Mouse (Mus musculus): ENCODE data around the gene Lhfp. TPM values are rescaled to one million over a fixed set of nuclear protein-coding genes. Genes with fewer than 3 reads are reported as not detected.

Lhfp gene
- polyA plus RNA-seq, 1 experiment from 2014 or later = 50.7 TPM

DNA sequence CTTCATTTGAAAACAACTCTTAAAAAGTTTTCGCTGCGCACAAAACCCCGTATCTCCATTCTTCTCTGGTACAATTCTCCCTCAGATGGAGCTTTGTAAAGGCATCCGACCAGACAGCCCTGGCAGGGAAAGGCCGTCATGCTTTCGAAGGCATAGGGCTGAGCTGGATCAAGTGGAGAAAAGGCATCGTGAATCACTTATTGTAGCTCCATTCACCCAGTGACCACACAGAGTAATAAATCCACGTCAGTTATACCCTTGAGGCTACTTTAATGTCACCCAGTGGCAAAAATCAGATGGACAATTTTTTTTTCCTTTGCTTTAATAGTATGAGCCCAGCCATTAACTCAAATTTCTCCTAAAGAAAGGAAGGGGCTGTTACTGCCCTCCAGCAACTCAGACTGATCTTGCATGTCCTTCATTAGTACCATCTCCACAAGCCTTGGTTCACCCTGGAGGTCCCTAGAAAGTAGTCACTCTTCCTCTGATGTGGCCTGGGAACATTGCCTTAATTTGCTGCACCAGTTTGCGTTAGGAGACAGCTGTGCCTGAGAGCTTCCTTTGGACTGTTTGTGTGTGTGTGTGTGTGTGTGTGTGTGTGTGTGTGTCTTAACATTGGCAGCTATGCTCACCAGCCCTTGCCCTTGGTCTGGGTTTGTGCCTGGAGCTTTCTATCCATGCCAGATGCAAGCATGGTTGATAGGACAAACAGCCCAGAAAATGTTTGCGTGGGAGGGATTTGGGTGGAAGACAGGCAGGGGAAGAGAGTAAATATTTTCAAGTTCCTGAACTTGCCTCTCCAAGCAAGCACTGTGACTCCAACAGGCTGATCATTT is 169.6 kb downstream of the Lhfp start:
- no peaks in the 10 kb centered on the region for H3K9me3 ChIP-seq
- no peak overlapping the region for H3K4me3 ChIP-seq
- WGBS = 22% methylated on average over 10 of the region's 10 CpGs
- H3K27me3 ChIP-seq (replicated peaks) = no peaks in the 10 kb centered on the region
- no peak overlapping the region for H3K27ac ChIP-seq
- ATAC-seq (ENCODE audit: low FRiP score, low read depth) = peak; percentile 57; the same call in 1 of the 2 replicates
- no peaks in the 10 kb centered on the region for H3K36me3 ChIP-seq
- peaks cover 31% of the 10 kb centered on the region for H3K4me1 ChIP-seq
- no peak overlapping the region for H3K9ac ChIP-seq
- no peak overlapping the region for H3K4me2 ChIP-seq (replicated peaks)

GRCm38 (mm10) chr3:53212599-53212998 is 171.3 kb downstream of the Lhfp start:
- Histone ChIP-seq H3K4me2 (replicated peaks) (no peak overlapping the region), H3K27ac (no peak overlapping the region), H3K9ac (no peak overlapping the region), H3K4me3 (no peak overlapping the region), H3K4me1 (peaks cover 17% of the 10 kb centered on the region), H3K9me3 (no peaks in the 10 kb centered on the region), H3K36me3 (no peaks in the 10 kb centered on the region), H3K27me3 (replicated peaks) (no peaks in the 10 kb centered on the region)
- ATAC-seq (ENCODE audit: low FRiP score, low read depth) = no peak
- WGBS = 97% methylated on average over 2 of the region's 2 CpGs

GRCm38 (mm10) chr3:53213346-53213745 is 172.0 kb downstream of the Lhfp start:
- no peaks in the 10 kb centered on the region for H3K9me3 ChIP-seq
- no peak overlapping the region for H3K27ac ChIP-seq
- no peak overlapping the region for H3K4me2 ChIP-seq (replicated peaks)
- H3K36me3 ChIP-seq = no peaks in the 10 kb centered on the region
- 85% methylated on average over 3 of the region's 3 CpGs for WGBS
- no peaks in the 10 kb centered on the region for H3K27me3 ChIP-seq (replicated peaks)
- peaks cover 17% of the 10 kb centered on the region for H3K4me1 ChIP-seq
- H3K9ac ChIP-seq = no peak overlapping the region
- no peak overlapping the region for H3K4me3 ChIP-seq
- no peak for ATAC-seq (ENCODE audit: low FRiP score, low read depth)

GRCm38 (mm10) chr3:53213746-53214271 is 172.5 kb downstream of the Lhfp start:
- H3K27me3 ChIP-seq (replicated peaks) = no peaks in the 10 kb centered on the region
- H3K4me2 ChIP-seq (replicated peaks) = no peak overlapping the region
- no peak overlapping the region for H3K4me3 ChIP-seq
- H3K9ac ChIP-seq = no peak overlapping the region
- no peak overlapping the region for H3K27ac ChIP-seq
- 66% methylated on average over 7 of the region's 7 CpGs for WGBS
- H3K4me1 ChIP-seq = peaks cover 17% of the 10 kb centered on the region
- H3K9me3 ChIP-seq = no peaks in the 10 kb centered on the region
- ATAC-seq (ENCODE audit: low FRiP score, low read depth) = no peak
- H3K36me3 ChIP-seq = no peaks in the 10 kb centered on the region

GRCm38 (mm10) chr3:53214386-53214785 is 173.1 kb downstream of the Lhfp start:
- ATAC-seq (ENCODE audit: low FRiP score, low read depth) = no peak
- Histone ChIP-seq H3K9ac (no peak overlapping the region), H3K27ac (no peak overlapping the region), H3K4me1 (peaks cover 17% of the 10 kb centered on the region), H3K36me3 (no peaks in the 10 kb centered on the region), H3K9me3 (no peaks in the 10 kb centered on the region), H3K4me2 (replicated peaks) (no peak overlapping the region), H3K27me3 (replicated peaks) (no peaks in the 10 kb centered on the region), H3K4me3 (no peak overlapping the region)
- 63% methylated on average over 4 of the region's 4 CpGs for WGBS

DNA sequence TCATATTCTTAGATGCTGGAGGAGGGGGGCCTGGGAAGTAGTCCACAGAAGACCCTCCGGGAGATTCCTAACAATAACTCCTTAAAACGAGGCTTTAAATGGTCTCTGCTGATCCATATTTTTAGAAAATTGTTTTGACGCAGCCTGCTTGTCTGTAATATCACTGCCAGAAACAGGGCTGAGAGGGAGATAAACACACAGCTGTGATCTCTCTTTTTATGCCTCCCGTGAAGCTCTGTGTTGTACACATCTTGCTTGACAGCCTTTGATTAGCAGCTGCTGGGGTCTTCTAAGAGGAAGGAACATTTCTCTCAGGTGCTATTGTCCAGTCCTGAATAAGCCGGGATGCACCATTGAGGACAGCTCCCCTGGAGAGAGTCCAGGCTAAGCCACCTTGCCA is 176.4 kb downstream of the Lhfp start:
- Histone ChIP-seq H3K4me1 (no peaks in the 10 kb centered on the region; the same call in 1 of the 2 replicates), H3K27ac (no peak overlapping the region), H3K9me3 (no peaks in the 10 kb centered on the region), H3K4me3 (no peak overlapping the region), H3K27me3 (replicated peaks) (no peaks in the 10 kb centered on the region), H3K4me2 (replicated peaks) (no peak overlapping the region), H3K9ac (no peak overlapping the region), H3K36me3 (no peaks in the 10 kb centered on the region)
- WGBS = 69% methylated on average over 5 of the region's 5 CpGs
- no peak for ATAC-seq (ENCODE audit: low FRiP score, low read depth)

DNA sequence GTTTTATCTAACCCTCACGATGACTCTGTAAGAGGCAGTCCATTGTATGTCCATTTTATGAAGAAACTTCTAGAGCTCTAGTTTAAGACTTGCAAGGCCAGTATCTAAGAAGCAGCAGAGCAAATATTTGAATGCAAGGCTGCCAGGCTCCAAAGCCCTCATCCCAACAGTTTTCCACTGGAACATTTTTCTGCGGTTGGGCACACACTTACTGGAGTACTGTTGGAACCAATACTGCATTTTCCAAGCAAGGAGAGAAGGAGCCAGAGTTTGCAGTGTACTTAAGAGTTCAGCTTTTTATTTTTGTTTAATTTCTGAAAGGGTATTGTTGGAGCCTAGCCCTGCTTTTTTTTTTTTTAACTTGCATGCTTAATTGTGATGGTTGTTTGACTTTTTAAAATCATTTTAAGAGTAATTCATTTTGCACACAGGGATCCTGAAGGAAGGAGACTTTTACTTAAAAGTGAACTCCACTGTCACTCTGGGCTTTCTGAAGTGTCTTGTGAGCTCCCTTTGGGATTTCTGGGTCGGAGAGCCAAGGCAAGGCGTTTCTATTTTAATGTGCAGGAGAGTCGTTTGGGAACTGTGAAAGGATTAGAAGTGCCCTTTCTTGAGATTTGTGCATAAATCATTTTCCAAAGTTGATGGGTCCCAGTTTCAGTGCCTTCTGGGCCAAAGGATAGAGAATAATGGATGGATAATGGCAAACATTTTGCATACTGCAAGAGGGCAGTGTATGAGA is 180.4 kb downstream of the Lhfp start:
- no peaks in the 10 kb centered on the region; the same call in 1 of the 2 replicates for H3K4me1 ChIP-seq
- no peak overlapping the region for H3K4me3 ChIP-seq
- H3K27ac ChIP-seq = no peak overlapping the region
- 70% methylated on average over 5 of the region's 5 CpGs for WGBS
- no peaks in the 10 kb centered on the region for H3K36me3 ChIP-seq
- no peak overlapping the region for H3K9ac ChIP-seq
- ATAC-seq (ENCODE audit: low FRiP score, low read depth) = no peak
- H3K4me2 ChIP-seq (replicated peaks) = no peak overlapping the region
- no peaks in the 10 kb centered on the region for H3K9me3 ChIP-seq
- H3K27me3 ChIP-seq (replicated peaks) = no peaks in the 10 kb centered on the region

DNA sequence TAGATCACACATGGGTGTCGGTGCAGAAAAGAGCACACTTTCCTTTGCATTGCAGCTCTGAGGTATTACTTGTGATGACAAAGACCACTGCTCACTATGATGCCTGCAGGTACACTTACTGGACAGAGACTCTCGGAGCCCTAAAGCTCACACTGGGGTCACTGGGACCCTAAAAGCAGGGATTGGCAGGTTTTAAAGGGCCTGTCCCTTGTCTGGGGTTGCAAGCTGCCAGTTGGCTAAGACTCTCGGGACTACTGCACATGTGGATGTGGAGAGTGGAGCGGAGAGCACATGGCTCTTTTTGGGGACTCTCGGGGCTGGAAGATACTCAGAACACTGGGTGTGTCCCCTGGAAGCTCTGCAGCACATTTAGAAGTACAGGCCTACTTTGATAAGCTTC is 182.8 kb downstream of the Lhfp start:
- H3K36me3 ChIP-seq = no peaks in the 10 kb centered on the region
- ATAC-seq (ENCODE audit: low FRiP score, low read depth) = no peak
- WGBS = 92% methylated on average over 5 of the region's 5 CpGs
- H3K4me1 ChIP-seq = no peaks in the 10 kb centered on the region; the same call in 1 of the 2 replicates
- no peak overlapping the region for H3K4me2 ChIP-seq (replicated peaks)
- H3K9ac ChIP-seq = no peak overlapping the region
- no peak overlapping the region for H3K4me3 ChIP-seq
- no peaks in the 10 kb centered on the region for H3K9me3 ChIP-seq
- H3K27ac ChIP-seq = no peak overlapping the region
- H3K27me3 ChIP-seq (replicated peaks) = no peaks in the 10 kb centered on the region

- no peaks in the 10 kb centered on the region for H3K9me3 ChIP-seq
- no peak overlapping the region for H3K9ac ChIP-seq
- 27% methylated on average over 6 of the region's 6 CpGs for WGBS
- no peaks in the 10 kb centered on the region for H3K27me3 ChIP-seq (replicated peaks)
- H3K36me3 ChIP-seq = no peaks in the 10 kb centered on the region
- no peak overlapping the region for H3K4me3 ChIP-seq
- peak; percentile 59 for ATAC-seq (ENCODE audit: low FRiP score, low read depth)
- no peak overlapping the region for H3K4me2 ChIP-seq (replicated peaks)
- H3K27ac ChIP-seq = no peak overlapping the region
- peaks cover 5% of the 10 kb centered on the region for H3K4me1 ChIP-seq
Measured at GRCm38 (mm10) chr3:53225774-53226173, 184.4 kb downstream of the Lhfp start.

DNA sequence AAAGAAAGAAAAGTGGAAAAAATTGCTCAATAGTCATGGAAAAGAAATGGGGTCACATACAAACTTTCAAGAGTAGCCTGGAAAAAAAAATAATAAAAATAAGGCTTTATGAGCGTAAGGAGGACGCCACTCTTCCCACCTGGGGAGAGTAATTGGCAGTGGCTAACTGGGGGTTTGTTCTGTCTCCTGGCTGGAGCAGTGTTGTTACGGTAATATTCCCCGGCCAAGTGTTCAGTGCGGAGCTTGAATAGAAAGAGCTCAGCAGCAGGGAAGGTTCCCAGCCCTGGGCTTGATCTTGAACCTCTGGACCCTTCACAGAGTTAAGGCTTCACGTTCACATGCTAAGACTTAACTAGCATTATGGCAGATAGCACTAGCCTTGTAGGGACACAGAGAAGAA is 184.9 kb downstream of the Lhfp start:
- ATAC-seq (ENCODE audit: low FRiP score, low read depth) = peak; percentile 55; the same call in 1 of the 2 replicates
- 39% methylated on average over 6 of the region's 6 CpGs for WGBS
- no peak overlapping the region for H3K27ac ChIP-seq

GRCm38 (mm10) chr3:53227866-53228265 is 186.5 kb downstream of the Lhfp start:
- Histone ChIP-seq H3K27ac (no peak overlapping the region), H3K4me3 (no peak overlapping the region), H3K4me1 (peaks cover 6% of the 10 kb centered on the region), H3K27me3 (replicated peaks) (no peaks in the 10 kb centered on the region), H3K36me3 (no peaks in the 10 kb centered on the region), H3K9ac (no peak overlapping the region), H3K9me3 (no peaks in the 10 kb centered on the region), H3K4me2 (replicated peaks) (no peak overlapping the region)
- ATAC-seq (ENCODE audit: low FRiP score, low read depth) = no peak

More for the DNA sequence above, 184.9 kb downstream of the Lhfp start:
- Histone ChIP-seq H3K27me3 (replicated peaks) (no peaks in the 10 kb centered on the region), H3K4me2 (replicated peaks) (no peak overlapping the region), H3K4me3 (no peak overlapping the region), H3K9me3 (no peaks in the 10 kb centered on the region), H3K36me3 (no peaks in the 10 kb centered on the region), H3K9ac (no peak overlapping the region), H3K4me1 (peaks cover 6% of the 10 kb centered on the region)

DNA sequence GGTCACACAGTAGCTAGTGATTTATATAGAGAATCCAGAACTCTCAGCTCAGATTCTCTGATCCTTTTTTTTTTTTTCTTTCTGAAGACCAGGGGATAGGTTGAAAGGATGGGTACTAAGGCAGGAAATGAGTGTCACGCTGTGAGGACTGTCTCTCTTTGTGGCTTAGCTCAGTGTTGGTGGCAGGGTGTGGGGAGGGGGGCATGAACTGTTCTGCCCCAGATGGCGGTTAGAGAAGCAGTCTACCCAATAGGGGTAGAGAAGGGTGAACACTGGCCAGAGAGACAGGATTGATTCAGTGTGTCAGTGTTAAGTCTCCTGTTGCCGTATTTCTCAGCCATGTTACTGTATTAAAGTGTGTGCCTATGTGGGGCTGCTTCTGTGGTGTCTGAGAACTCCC is 189.2 kb downstream of the Lhfp start:
- Histone ChIP-seq H3K9ac (no peak overlapping the region), H3K4me3 (no peak overlapping the region), H3K36me3 (no peaks in the 10 kb centered on the region), H3K27me3 (replicated peaks) (no peaks in the 10 kb centered on the region), H3K27ac (no peak overlapping the region), H3K9me3 (no peaks in the 10 kb centered on the region), H3K4me2 (replicated peaks) (no peak overlapping the region), H3K4me1 (peaks cover 6% of the 10 kb centered on the region)
- ATAC-seq (ENCODE audit: low FRiP score, low read depth) = peak; percentile 73; the same call in 1 of the 2 replicates
- 40% methylated on average over 3 of the region's 3 CpGs for WGBS

Data from neural tube, embryonic 12.5 days (tissue).